Mouse (Mus musculus) neural tube, embryonic 15.5 days (tissue): ENCODE data around the gene Actg1. TPM values are rescaled to one million over a fixed set of nuclear protein-coding genes. Genes with fewer than 3 reads are reported as not detected.

ENCODE experiments used
- ATAC-seq: fragments of 200-750 bp; cut with Nextera tagmentation; 2 replicates; pipeline ENCODE4 v1.8.0; 2017; ENCODE audit warnings: mild to moderate bottlenecking, moderate TSS enrichment, moderate library complexity; ENCODE audit not compliant: low FRiP score
- H3K27ac ChIP-seq: fragments of 300-500 bp; sonication (generic); replicated peaks from 2 replicates; pipeline ENCODE4 v1.5.1; 2015; ENCODE audit warnings: mild to moderate bottlenecking, inconsistent platforms
- H3K27me3 ChIP-seq: fragments of 300-500 bp; sonication (generic); replicated peaks from 2 replicates; pipeline ENCODE4 v1.6.1; 2015; ENCODE audit warnings: inconsistent platforms
- H3K36me3 ChIP-seq: fragments of 300-500 bp; sonication (generic); 2 replicates; pipeline ENCODE4 v1.6.1; 2015; ENCODE audit warnings: inconsistent platforms
- H3K4me1 ChIP-seq: fragments of 300-500 bp; sonication (generic); 2 replicates; pipeline ENCODE4 v1.6.1; 2015; ENCODE audit warnings: inconsistent platforms
- H3K4me2 ChIP-seq: fragments of 300-500 bp; sonication (generic); 2 replicates; pipeline ENCODE4 v1.6.1; 2015; ENCODE audit warnings: inconsistent platforms, mild to moderate bottlenecking, moderate library complexity
- H3K4me3 ChIP-seq: fragments of 300-500 bp; sonication (generic); replicated peaks from 2 replicates; pipeline ENCODE4 v1.5.1; 2015; ENCODE audit warnings: mild to moderate bottlenecking, inconsistent platforms
- H3K9ac ChIP-seq: fragments of 300-500 bp; sonication (generic); replicated peaks from 2 replicates; pipeline ENCODE4 v1.6.1; 2015; ENCODE audit warnings: mild to moderate bottlenecking, inconsistent platforms
- H3K9me3 ChIP-seq: fragments of 300-500 bp; sonication (generic); replicated peaks from 2 replicates; pipeline ENCODE4 v1.6.1; 2016; ENCODE audit warnings: inconsistent platforms
- WGBS: fragments of 180-500 bp; shearing (Covaris S2); methylation state at CpG from one replicate; pipeline ENCODE4 v1.1.7; 2015; ENCODE audit warnings: mixed read lengths; 5-methylcytosine and 5-hydroxymethylcytosine counted together
- polyA plus RNA-seq: library from polyadenylated mRNA; unstranded; fragments of >200 nt; fragmentation: Nextera tagmentation; extraction: Ambion mirVana; gene quantifications from 2 replicates; pipeline ENCODE4 v1.2.1, GENCODE M21; 2015

The Actg1 gene
- polyA plus RNA-seq, 1 experiment from 2014 or later = 3,776 TPM

GRCm38 (mm10) chr11:120314721-120315415, 33.5 kb downstream of the Actg1 start:
- Histone ChIP-seq H3K9me3 (no peaks in the 10 kb centered on the region), H3K4me1 (peaks cover 48% of the 10 kb centered on the region), H3K9ac (peak overlapping the region; percentile 78; the same call in 1 of the 2 replicates), H3K4me3 (peak overlapping the region; percentile 50), H3K4me2 (peak overlapping the region; percentile 93), H3K27me3 (no peaks in the 10 kb centered on the region), H3K36me3 (no peaks in the 10 kb centered on the region), H3K27ac (peak overlapping the region; percentile 98)
- ATAC-seq = no peak
- 39% methylated on average over 16 of the region's 16 CpGs for WGBS

GRCm38 (mm10) chr11:120313906-120314685, 34.2 kb downstream of the Actg1 start:
- H3K9ac ChIP-seq = no peak overlapping the region
- WGBS = 61% methylated on average over 6 of the region's 6 CpGs
- H3K4me3 ChIP-seq = no peak overlapping the region
- no peaks in the 10 kb centered on the region for H3K36me3 ChIP-seq
- no peaks in the 10 kb centered on the region for H3K27me3 ChIP-seq
- peaks cover 48% of the 10 kb centered on the region for H3K4me1 ChIP-seq
- H3K4me2 ChIP-seq = no peak overlapping the region
- H3K9me3 ChIP-seq = no peaks in the 10 kb centered on the region
- no peak for ATAC-seq
- H3K27ac ChIP-seq = peak overlapping the region; percentile 98

- no peaks in the 10 kb centered on the region for H3K9me3 ChIP-seq
- no peak for ATAC-seq
- no peak overlapping the region for H3K4me2 ChIP-seq
- peak overlapping the region; percentile 89 for H3K27ac ChIP-seq
- no peaks in the 10 kb centered on the region for H3K36me3 ChIP-seq
- WGBS = 72% methylated on average over 6 of the region's 6 CpGs
- H3K4me1 ChIP-seq = peaks cover 53% of the 10 kb centered on the region
- no peak overlapping the region for H3K4me3 ChIP-seq
- no peaks in the 10 kb centered on the region for H3K27me3 ChIP-seq
- H3K9ac ChIP-seq = no peak overlapping the region
Observed at GRCm38 (mm10) chr11:120312069-120312468, 36.3 kb downstream of the Actg1 start.

- ATAC-seq = no peak
- Histone ChIP-seq H3K4me1 (peaks cover 53% of the 10 kb centered on the region), H3K36me3 (no peaks in the 10 kb centered on the region), H3K4me3 (peak overlapping the region; percentile 44), H3K9me3 (no peaks in the 10 kb centered on the region), H3K4me2 (peak overlapping the region; percentile 80), H3K9ac (peak overlapping the region; percentile 57), H3K27ac (peak overlapping the region; percentile 89), H3K27me3 (no peaks in the 10 kb centered on the region)
- WGBS = 41% methylated on average over 10 of the region's 10 CpGs
Observed at GRCm38 (mm10) chr11:120311561-120311960, 36.8 kb downstream of the Actg1 start.

GRCm38 (mm10) chr11:120310813-120311312, 37.5 kb downstream of the Actg1 start:
- 3% methylated on average over 45 of the region's 45 CpGs for WGBS
- peaks cover 57% of the 10 kb centered on the region for H3K4me1 ChIP-seq
- peak; percentile 93 for ATAC-seq

GRCm38 (mm10) chr11:120308441-120309320, 39.7 kb downstream of the Actg1 start:
- no peaks in the 10 kb centered on the region for H3K36me3 ChIP-seq
- ATAC-seq = no peak
- H3K27me3 ChIP-seq = no peaks in the 10 kb centered on the region
- WGBS = 63% methylated on average over 15 of the region's 15 CpGs
- H3K27ac ChIP-seq = no peak overlapping the region
- H3K9ac ChIP-seq = no peak overlapping the region
- peaks cover 59% of the 10 kb centered on the region for H3K4me1 ChIP-seq
- H3K9me3 ChIP-seq = no peaks in the 10 kb centered on the region
- no peak overlapping the region for H3K4me2 ChIP-seq
- H3K4me3 ChIP-seq = no peak overlapping the region

More at GRCm38 (mm10) chr11:120310813-120311312, 37.5 kb downstream of the Actg1 start:
- no peaks in the 10 kb centered on the region for H3K9me3 ChIP-seq
- H3K4me3 ChIP-seq = peak overlapping the region; percentile 44
- no peaks in the 10 kb centered on the region for H3K27me3 ChIP-seq
- peak overlapping the region; percentile 57 for H3K9ac ChIP-seq
- no peaks in the 10 kb centered on the region for H3K36me3 ChIP-seq
- peak overlapping the region; percentile 80 for H3K4me2 ChIP-seq
- peak overlapping the region; percentile 89 for H3K27ac ChIP-seq

GRCm38 (mm10) chr11:120307566-120308430, 40.5 kb downstream of the Actg1 start:
- ATAC-seq = no peak
- H3K9me3 ChIP-seq = no peaks in the 10 kb centered on the region
- peaks cover 65% of the 10 kb centered on the region for H3K4me1 ChIP-seq
- H3K27me3 ChIP-seq = no peaks in the 10 kb centered on the region
- peak overlapping the region; percentile 10; the same call in 1 of the 2 replicates for H3K27ac ChIP-seq
- no peak overlapping the region for H3K9ac ChIP-seq
- H3K36me3 ChIP-seq = no peaks in the 10 kb centered on the region
- H3K4me3 ChIP-seq = no peak overlapping the region
- 7% methylated on average over 19 of the region's 19 CpGs for WGBS
- H3K4me2 ChIP-seq = no peak overlapping the region

GRCm38 (mm10) chr11:120307132-120307413, 41.3 kb downstream of the Actg1 start:
- no peaks in the 10 kb centered on the region for H3K36me3 ChIP-seq
- 13% methylated on average over 5 of the region's 5 CpGs for WGBS
- H3K4me2 ChIP-seq = no peak overlapping the region
- H3K4me3 ChIP-seq = no peak overlapping the region
- no peaks in the 10 kb centered on the region for H3K27me3 ChIP-seq
- H3K9ac ChIP-seq = no peak overlapping the region
- H3K9me3 ChIP-seq = no peaks in the 10 kb centered on the region
- no peak for ATAC-seq
- 0 out of 2 replicates have a peak overlapping the region, but pooled peaks have one; percentile 10 for H3K27ac ChIP-seq
- H3K4me1 ChIP-seq = peaks cover 64% of the 10 kb centered on the region

GRCm38 (mm10) chr11:120306366-120307131, 41.8 kb downstream of the Actg1 start:
- Histone ChIP-seq H3K9me3 (no peaks in the 10 kb centered on the region), H3K36me3 (no peaks in the 10 kb centered on the region), H3K9ac (0 out of 2 replicates have a peak overlapping the region, but pooled peaks have one; percentile 17), H3K4me1 (peaks cover 60% of the 10 kb centered on the region), H3K27me3 (no peaks in the 10 kb centered on the region), H3K4me2 (peak overlapping the region; percentile 82; the same call in 1 of the 2 replicates), H3K27ac (no peak overlapping the region; the same call in 1 of the 2 replicates), H3K4me3 (no peak overlapping the region)
- no peak for ATAC-seq
- 45% methylated on average over 12 of the region's 12 CpGs for WGBS
